Mouse (Mus musculus) stomach, postnatal 0 days (tissue): Measurements from ENCODE around the gene Fmnl1.

ENCODE experiments used
- CTCF ChIP-seq: IDR thresholded peaks from 2 replicates; pipeline ENCODE4 v1.5.1; 2016; ENCODE audit warnings: antibody characterized with exemption, low read depth, mild to moderate bottlenecking, moderate library complexity
- EP300 ChIP-seq: optimal IDR thresholded peaks from 2 replicates; pipeline ENCODE3; 2016; ENCODE audit warnings: antibody characterized with exemption

DNA sequence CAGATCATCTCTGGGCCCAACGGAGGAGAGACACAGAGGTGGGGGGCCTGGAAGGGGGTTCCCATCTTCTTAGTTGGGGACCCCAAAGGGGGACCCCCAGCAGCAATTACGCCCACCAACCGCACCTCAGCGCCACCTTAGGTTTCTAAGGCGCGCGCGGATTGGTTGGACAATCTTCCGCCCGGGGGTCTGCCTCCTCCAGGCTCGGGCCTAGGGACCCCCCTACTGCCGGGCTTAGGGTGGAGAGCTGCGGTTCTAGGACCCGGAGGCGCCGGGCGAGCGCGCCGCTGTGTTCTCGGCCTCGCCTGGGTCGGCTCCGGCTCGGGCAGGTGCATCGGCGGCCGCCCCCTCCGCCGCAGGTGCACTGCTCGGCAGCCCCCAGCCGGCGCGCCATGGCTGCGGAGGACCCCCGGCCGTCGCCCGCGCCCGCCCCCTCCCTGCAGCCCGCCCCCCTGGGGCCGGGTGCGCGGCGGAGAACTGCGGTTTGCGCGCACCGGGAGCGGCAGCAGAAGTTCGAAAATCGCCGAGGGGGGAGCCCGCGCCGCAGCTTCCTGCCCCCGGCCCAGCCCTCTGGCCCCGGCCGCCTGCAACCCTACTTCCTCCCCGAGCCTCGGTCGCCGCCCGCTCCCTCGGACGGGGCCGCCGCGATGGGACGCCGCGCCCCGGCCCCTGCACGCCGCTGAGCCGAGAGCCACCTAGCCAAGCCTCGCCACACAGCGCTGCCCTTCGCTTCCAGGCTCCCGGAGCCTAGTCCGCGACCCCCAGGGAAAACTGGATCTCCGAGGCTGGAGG, at the start of gene Fmnl1:
- TF ChIP-seq EP300 (no peak), CTCF (no peak)
